Mouse (Mus musculus) kidney, postnatal 0 days (tissue): Measurements from ENCODE around the gene Tmem171. TPM values are rescaled to one million over a fixed set of nuclear protein-coding genes. Genes with fewer than 3 reads are reported as not detected.

Experiments
- ATAC-seq: fragments of 200-750 bp; cut with Nextera tagmentation; replicated peaks from 2 replicates; pipeline ENCODE4 v1.8.0; 2017; ENCODE audit warnings: low read depth, moderate number of reproducible peaks, moderate TSS enrichment, moderate library complexity; ENCODE audit not compliant: low FRiP score
- DNase-seq: peaks from one replicate; pipeline ENCODE4 v3.0.0-alpha.2; 2016; ENCODE audit warnings: low spot score
- H3K27ac ChIP-seq: fragments of 300-500 bp; sonication (generic); 2 replicates; pipeline ENCODE4 v1.5.1; 2014; ENCODE audit warnings: mild to moderate bottlenecking
- H3K27me3 ChIP-seq: fragments of 300-500 bp; sonication (generic); 2 replicates; pipeline ENCODE4 v1.6.1; 2014; ENCODE audit warnings: low read length, mixed read lengths; ENCODE audit not compliant: insufficient read depth
- H3K36me3 ChIP-seq: fragments of 300-500 bp; sonication (generic); 2 replicates; pipeline ENCODE4 v1.6.1; 2014; ENCODE audit warnings: low read length, mixed read lengths; ENCODE audit not compliant: insufficient read depth
- H3K4me1 ChIP-seq: fragments of 300-500 bp; sonication (generic); replicated peaks from 2 replicates; pipeline ENCODE4 v1.6.1; 2014; ENCODE audit warnings: antibody characterized with exemption, low read length, mixed read lengths; ENCODE audit not compliant: insufficient read depth
- H3K4me2 ChIP-seq: fragments of 300-500 bp; sonication (generic); 2 replicates; pipeline ENCODE4 v1.6.1; 2014; ENCODE audit warnings: mild to moderate bottlenecking, low read length, moderate library complexity, mixed read lengths
- H3K4me3 ChIP-seq: fragments of 300-500 bp; sonication (generic); replicated peaks from 2 replicates; pipeline ENCODE4 v1.5.1; 2014; ENCODE audit warnings: low read depth, low read length
- H3K9ac ChIP-seq: fragments of 300-500 bp; sonication (generic); 2 replicates; pipeline ENCODE4 v1.6.1; 2014; ENCODE audit warnings: low read depth, low read length
- H3K9me3 ChIP-seq: fragments of 300-500 bp; sonication (generic); replicated peaks from 2 replicates; pipeline ENCODE4 v1.6.1; 2016; ENCODE audit warnings: low read length, inconsistent platforms, mixed read lengths
- CTCF ChIP-seq: IDR thresholded peaks from 2 replicates; pipeline ENCODE4 v1.5.1; 2016; ENCODE audit warnings: antibody characterized with exemption, low read depth, mild to moderate bottlenecking, moderate library complexity
- WGBS: fragments of 180-500 bp; shearing (Covaris S2); extraction: QIAGEN DNeasy Blood & Tissue Kit; methylation state at CpG from one replicate; pipeline ENCODE4 v1.1.7; 2014; 5-methylcytosine and 5-hydroxymethylcytosine counted together
- polyA plus RNA-seq: library from polyadenylated mRNA; unstranded; fragments of >200 nt; fragmentation: Nextera tagmentation; extraction: Ambion mirVana; gene quantifications from 2 replicates; pipeline ENCODE4 v1.2.1, GENCODE M21; 2015

The Tmem171 gene
- polyA plus RNA-seq, 1 experiment from 2014 or later: 24.6 TPM

GRCm38 (mm10) chr13:98655346-98655745, 39.3 kb downstream of the Tmem171 start:
- WGBS: 82% methylated on average over 4 of the region's 4 CpGs
- DNase-seq: no peak
- no peak overlapping the region for H3K27ac ChIP-seq

GRCm38 (mm10) chr13:98654129-98654939, 40.3 kb downstream of the Tmem171 start:
- Histone ChIP-seq H3K4me3 (no peak overlapping the region), H3K4me1 (peaks cover 13% of the 10 kb centered on the region), H3K9ac (no peak overlapping the region), H3K4me2 (no peak overlapping the region), H3K27ac (peak overlapping the region; percentile 19; the same call in 1 of the 2 replicates), H3K9me3 (no peaks in the 10 kb centered on the region), H3K27me3 (no peaks in the 10 kb centered on the region), H3K36me3 (no peaks in the 10 kb centered on the region)
- 49% methylated on average over 10 of the region's 10 CpGs for WGBS
- no peak for TF ChIP-seq CTCF
- ATAC-seq: no peak
- peak; percentile 48 for DNase-seq

More at GRCm38 (mm10) chr13:98655346-98655745, 39.3 kb downstream of the Tmem171 start:
- TF ChIP-seq CTCF: no peak
- no peak overlapping the region for H3K9ac ChIP-seq
- H3K27me3 ChIP-seq: no peaks in the 10 kb centered on the region
- no peak overlapping the region for H3K4me3 ChIP-seq
- peaks cover 13% of the 10 kb centered on the region for H3K4me1 ChIP-seq
- no peaks in the 10 kb centered on the region for H3K9me3 ChIP-seq
- no peak overlapping the region for H3K4me2 ChIP-seq
- no peaks in the 10 kb centered on the region for H3K36me3 ChIP-seq
- ATAC-seq: no peak

GRCm38 (mm10) chr13:98652194-98652593, 42.4 kb downstream of the Tmem171 start:
- DNase-seq (peak; percentile 9), ATAC-seq (no peak)
- peak overlapping the region; percentile 69 for H3K27ac ChIP-seq
- H3K4me2 ChIP-seq: no peak overlapping the region
- H3K9ac ChIP-seq: no peak overlapping the region
- 39% methylated on average over 2 of the region's 2 CpGs for WGBS
- no peaks in the 10 kb centered on the region for H3K9me3 ChIP-seq
- no peaks in the 10 kb centered on the region for H3K27me3 ChIP-seq
- H3K4me1 ChIP-seq: peaks cover 13% of the 10 kb centered on the region
- H3K36me3 ChIP-seq: no peaks in the 10 kb centered on the region
- H3K4me3 ChIP-seq: no peak overlapping the region
- no peak for TF ChIP-seq CTCF

DNA sequence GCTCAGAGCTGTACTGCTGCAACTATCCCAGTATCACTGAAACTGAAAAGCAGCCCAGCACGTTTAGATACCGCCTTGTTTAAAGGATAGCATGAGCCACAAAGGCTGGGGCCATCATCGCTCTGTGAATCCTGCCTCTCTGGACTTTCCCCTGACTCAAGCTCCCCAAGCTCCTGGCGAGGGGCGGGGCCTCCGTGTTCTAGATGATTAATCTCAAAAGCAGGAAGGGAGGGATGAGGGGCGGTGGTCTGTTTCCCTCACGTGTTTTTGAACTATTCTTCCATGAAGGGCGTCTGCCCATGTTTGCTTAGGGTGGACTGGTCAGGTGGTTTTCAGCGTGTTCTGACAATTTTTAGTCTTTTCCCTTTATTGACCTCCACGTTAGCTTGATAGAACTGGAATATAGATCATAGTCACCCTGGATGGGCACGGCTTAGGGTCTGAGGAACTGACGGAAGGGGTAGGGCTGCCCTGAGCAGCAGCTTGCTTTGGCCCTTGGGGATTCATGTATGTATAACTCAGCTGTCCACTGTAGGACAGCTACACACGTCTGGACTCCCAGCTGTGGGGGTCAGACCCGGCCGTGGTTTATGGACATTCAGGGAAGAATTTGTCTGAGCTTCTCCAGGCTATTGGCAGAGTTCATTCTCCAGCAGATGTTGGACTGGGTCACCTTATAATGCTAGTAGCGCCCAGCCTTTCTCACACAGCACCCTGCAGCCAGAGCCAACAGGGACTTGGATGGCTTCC, 43.2 kb downstream of the Tmem171 start:
- H3K27me3 ChIP-seq: no peaks in the 10 kb centered on the region
- H3K9ac ChIP-seq: no peak overlapping the region
- WGBS: 24% methylated on average over 17 of the region's 17 CpGs
- H3K4me1 ChIP-seq: peaks cover 13% of the 10 kb centered on the region
- no peak overlapping the region for H3K4me3 ChIP-seq
- peak overlapping the region; percentile 69 for H3K27ac ChIP-seq
- ATAC-seq: peak; percentile 81
- no peaks in the 10 kb centered on the region for H3K36me3 ChIP-seq
- no peaks in the 10 kb centered on the region for H3K9me3 ChIP-seq
- TF ChIP-seq CTCF: no peak
- peak; percentile 80 for DNase-seq
- H3K4me2 ChIP-seq: no peak overlapping the region

DNA sequence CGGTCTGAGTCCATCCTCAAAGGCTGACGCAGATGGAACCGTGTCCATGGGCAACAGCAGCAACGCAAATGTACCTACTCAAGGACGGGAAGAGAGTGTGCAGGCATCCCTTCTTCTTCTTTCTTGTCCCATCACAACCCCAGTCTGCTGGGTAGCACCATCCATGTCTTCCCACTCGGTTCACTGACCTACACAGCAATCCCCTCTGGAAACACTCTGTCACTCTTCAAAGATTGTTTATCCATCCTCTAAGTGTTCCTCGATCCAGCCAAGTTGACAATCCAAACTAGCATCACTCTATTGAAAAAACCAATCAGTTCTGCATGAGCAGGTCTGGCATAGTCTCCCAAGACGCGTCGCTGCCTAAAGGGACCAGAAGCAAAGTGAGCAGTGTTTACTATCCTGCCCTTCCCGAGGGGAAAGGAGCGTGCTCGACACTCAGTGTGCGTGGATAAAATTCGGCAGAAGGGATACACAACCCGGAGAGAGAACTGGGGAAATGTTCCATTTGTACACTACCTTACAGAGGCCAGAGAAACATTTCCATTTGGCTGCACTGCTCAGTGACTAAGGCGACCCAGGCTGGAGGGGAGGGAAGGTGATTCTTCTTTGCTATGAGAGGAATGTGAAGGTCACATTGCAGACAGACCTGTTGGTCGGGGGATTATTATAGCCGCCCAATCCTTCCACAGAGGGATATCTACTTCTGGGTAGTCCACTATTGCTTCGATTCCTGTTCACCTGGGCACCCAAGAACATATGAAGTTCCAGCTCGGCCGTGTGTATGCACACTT, 46.7 kb downstream of the Tmem171 start:
- WGBS: 63% methylated on average over 22 of the region's 22 CpGs
- Histone ChIP-seq H3K4me2 (no peak overlapping the region), H3K9me3 (no peaks in the 10 kb centered on the region), H3K4me1 (peaks cover 8% of the 10 kb centered on the region), H3K4me3 (no peak overlapping the region), H3K36me3 (no peaks in the 10 kb centered on the region), H3K27ac (peak overlapping the region; percentile 74), H3K27me3 (no peaks in the 10 kb centered on the region), H3K9ac (no peak overlapping the region)
- peak; percentile 43 for DNase-seq
- ATAC-seq: no peak; the same call in 1 of the 2 replicates
- TF ChIP-seq CTCF: no peak
